In the genomic region with DNA sequence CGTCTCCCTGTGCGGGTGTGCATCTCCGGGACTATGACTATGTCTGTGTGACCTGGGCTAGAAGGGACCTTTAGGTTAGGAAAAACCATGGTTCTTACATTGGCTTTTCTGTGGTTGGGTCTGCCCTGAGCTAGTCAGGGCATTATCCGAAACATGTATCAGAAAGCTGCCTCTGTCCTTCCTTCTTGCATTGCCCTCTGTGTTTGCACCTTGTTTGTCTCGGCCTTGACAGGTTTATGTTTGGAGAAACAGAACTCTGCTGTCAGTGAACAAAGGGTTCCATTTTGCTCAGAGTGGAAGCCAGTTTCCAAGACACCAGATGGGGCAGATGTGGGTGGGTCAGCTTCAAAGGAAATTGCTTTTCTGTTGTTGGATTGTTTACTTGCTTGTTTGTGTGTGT, we compare ENCODE assay signal across 19 mouse cellular contexts.
A peak's percentile ranks its signal among the peaks of the same experiment; 100 is the strongest.
DNase-seq lines count a peak whose midpoint lies in the region; ATAC-seq and TF ChIP-seq lines count a peak whose summit lies in the region.
"Had no signal": no experiment of that assay in that cellular context is flagged by ENCODE, and none has a peak within 500 bp of the region (broad histone marks: within the 10 kb centered on the region; RNA-seq: fewer than 3 reads in every experiment).

No protein-coding gene starts in this region.

- H3K4me1 ChIP-seq in neural tube, embryonic 14.5 days (ENCODE audit: control insufficient read depth, insufficient read depth, low read length), result no peaks in the 10 kb centered on the region; the same call in 1 of the 2 replicates
- H3K4me1 ChIP-seq: liver, embryonic 15.5 days; lung, embryonic 15.5 days had no signal

- no peak overlapping the region for H3K4me3 ChIP-seq in layer of hippocampus, adult 2 months
- H3K4me3 ChIP-seq in neural tube, embryonic 14.5 days (ENCODE audit: low read depth, low read length), result no peak overlapping the region
- H3K4me3 ChIP-seq: gastrocnemius, adult 2 months; limb, embryonic 15.5 days; liver, embryonic 15.5 days; lung, embryonic 15.5 days; midbrain, embryonic 10.5 days had no signal

- no peaks in the 10 kb centered on the region for H3K27me3 ChIP-seq in neural tube, embryonic 14.5 days (ENCODE audit: control insufficient read depth, insufficient read depth, low read length)
- H3K27me3 ChIP-seq: limb, embryonic 15.5 days; liver, embryonic 15.5 days; lung, embryonic 15.5 days had no signal

- WGBS in neural tube, embryonic 14.5 days, result 36% methylated on average over 5 of the region's 5 CpGs

- TF ChIP-seq CTCF in layer of hippocampus, adult 2 months (conservative IDR thresholded peaks at IDR 0.05), result no peak

- no peak overlapping the region for H3K4me2 ChIP-seq in neural tube, embryonic 14.5 days (ENCODE audit: low read depth, low read length)
- H3K4me2 ChIP-seq: limb, embryonic 15.5 days; liver, embryonic 15.5 days; lung, embryonic 15.5 days had no signal

- H3K36me3 ChIP-seq in neural tube, embryonic 14.5 days (ENCODE audit: control insufficient read depth, insufficient read depth, low read length), result no peaks in the 10 kb centered on the region
- H3K36me3 ChIP-seq: limb, embryonic 15.5 days; lung, embryonic 15.5 days; midbrain, embryonic 10.5 days had no signal

- H3K27ac ChIP-seq in layer of hippocampus, adult 2 months, result peak overlapping the region; percentile 85
- no peak overlapping the region for H3K27ac ChIP-seq in neural tube, embryonic 14.5 days (ENCODE audit: low read depth, low read length)
- H3K27ac ChIP-seq: gastrocnemius, adult 2 months; limb, embryonic 15.5 days; liver, embryonic 15.5 days; lung, embryonic 15.5 days; midbrain, embryonic 10.5 days had no signal

- DNase-seq in embryo, embryonic 10 days (ENCODE audit: low spot score), result peak; percentile 23
- DNase-seq in embryo, embryonic 9.5 days (ENCODE audit: extremely low spot score), result no peak
- DNase-seq in layer of hippocampus, adult 2 months (ENCODE audit: low spot score in 2 of 2), result no peak
- no peak for DNase-seq in layer of hippocampus, adult 11-12 months (ENCODE audit: low spot score)
- DNase-seq in forelimb bud, embryonic 11.5 days (ENCODE audit: low read depth, low spot score), result peak; percentile 74
- DNase-seq in urinary bladder, adult 18-20 months (ENCODE audit: low spot score in 2 of 2), result no peak
- DNase-seq in thymus, postnatal 36 days, result no peak
- DNase-seq: adrenal gland, postnatal 10 days; gastrocnemius, adult 2 months; heart, postnatal 4 days; kidney, adult 8-10 months; kidney, postnatal 10 days; lung, postnatal 4 days; thymus, adult 18-20 months had no signal

- no peaks in the 10 kb centered on the region for H3K9me3 ChIP-seq in neural tube, embryonic 14.5 days (ENCODE audit: control insufficient read depth, low read length)
- H3K9me3 ChIP-seq: limb, embryonic 15.5 days; liver, embryonic 15.5 days; lung, embryonic 15.5 days; midbrain, embryonic 10.5 days had no signal

- ATAC-seq in neural tube, embryonic 14.5 days (ENCODE audit: low read depth), result 0 out of 2 replicates have a peak, but pooled peaks have one; percentile 17

- no peak overlapping the region for H3K9ac ChIP-seq in neural tube, embryonic 14.5 days (replicated peaks; ENCODE audit: low read depth, low read length)
- H3K9ac ChIP-seq: limb, embryonic 15.5 days; liver, embryonic 15.5 days; lung, embryonic 15.5 days had no signal

Comparison
In these comparisons a context has a peak if more than half of its experiments do, and no peak if none do; other contexts are left out.
1. DNase-seq: peak in embryo, embryonic 10 days (single experiment) and forelimb bud, embryonic 11.5 days (single experiment); none in embryo, embryonic 9.5 days (single experiment), layer of hippocampus, adult 2 months (0 of 2), layer of hippocampus, adult 11-12 months (single experiment), urinary bladder, adult 18-20 months (0 of 2) and thymus, postnatal 36 days (0 of 2).